Mouse (Mus musculus): ENCODE results near the gene Tbc1d8b. TPM values are rescaled to one million over a fixed set of nuclear protein-coding genes. Genes with fewer than 3 reads are reported as not detected.

The Tbc1d8b gene
- polyA plus RNA-seq, 1 experiment from 2014 or later: 2.9 TPM

DNA sequence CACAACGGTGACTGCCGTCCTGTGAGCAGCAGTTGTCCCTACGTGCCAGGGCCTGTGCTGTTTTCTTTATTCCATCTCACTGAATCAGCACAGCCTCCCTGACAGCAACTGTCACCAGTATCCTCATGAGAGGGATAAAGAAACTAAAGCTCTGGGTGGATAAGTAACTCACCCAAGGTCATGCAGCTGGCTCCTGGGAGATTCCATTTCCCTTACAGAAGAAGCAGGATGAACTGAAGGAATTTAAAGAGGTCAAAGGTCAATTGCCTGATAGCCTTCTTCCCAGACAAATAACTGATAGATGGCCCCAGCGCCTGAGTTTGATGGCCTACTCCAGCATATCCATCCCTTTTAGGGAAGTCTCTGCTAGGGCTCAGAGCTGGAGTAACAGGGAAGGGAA is 92.6 kb downstream of the Tbc1d8b start:
- no peak for ATAC-seq
- WGBS: 48% methylated on average over 4 of the region's 4 CpGs

GRCm38 (mm10) chrX:139778886-139779285 is 94.1 kb downstream of the Tbc1d8b start:
- ATAC-seq: no peak
- no peaks in the 10 kb centered on the region for H3K4me1 ChIP-seq (replicated peaks; ENCODE audit: control insufficient read depth, insufficient read depth, low read length)
- no peaks in the 10 kb centered on the region for H3K27me3 ChIP-seq (replicated peaks; ENCODE audit: control insufficient read depth, insufficient read depth, low read length)
- no peak overlapping the region for H3K27ac ChIP-seq (ENCODE audit: low read depth, low read length)
- H3K4me3 ChIP-seq (ENCODE audit: low read depth, low read length): no peak overlapping the region
- H3K4me2 ChIP-seq (replicated peaks; ENCODE audit: low read depth): no peak overlapping the region
- TF ChIP-seq CTCF (IDR thresholded peaks at IDR 0.05; ENCODE audit: low read depth): no peak
- no peaks in the 10 kb centered on the region for H3K9me3 ChIP-seq (ENCODE audit: control insufficient read depth)
- WGBS: 48% methylated on average over 1 of the region's 1 CpGs
- no peak overlapping the region for H3K9ac ChIP-seq (ENCODE audit: low read depth, low read length)
- H3K36me3 ChIP-seq (ENCODE audit: control insufficient read depth, insufficient read depth): no peaks in the 10 kb centered on the region

More for the DNA sequence above, 92.6 kb downstream of the Tbc1d8b start:
- Histone ChIP-seq H3K9ac (ENCODE audit: low read depth, low read length) (no peak overlapping the region), H3K4me1 (replicated peaks; ENCODE audit: control insufficient read depth, insufficient read depth, low read length) (no peaks in the 10 kb centered on the region), H3K9me3 (ENCODE audit: control insufficient read depth) (no peaks in the 10 kb centered on the region), H3K4me2 (replicated peaks; ENCODE audit: low read depth) (no peak overlapping the region), H3K27me3 (replicated peaks; ENCODE audit: control insufficient read depth, insufficient read depth, low read length) (no peaks in the 10 kb centered on the region), H3K27ac (ENCODE audit: low read depth, low read length) (no peak overlapping the region), H3K36me3 (ENCODE audit: control insufficient read depth, insufficient read depth) (no peaks in the 10 kb centered on the region), H3K4me3 (ENCODE audit: low read depth, low read length) (no peak overlapping the region)
- no peak for TF ChIP-seq CTCF (IDR thresholded peaks at IDR 0.05; ENCODE audit: low read depth)

GRCm38 (mm10) chrX:139779401-139779800 is 94.6 kb downstream of the Tbc1d8b start:
- ATAC-seq: no peak
- Histone ChIP-seq H3K4me2 (replicated peaks; ENCODE audit: low read depth) (no peak overlapping the region), H3K9ac (ENCODE audit: low read depth, low read length) (no peak overlapping the region), H3K4me1 (replicated peaks; ENCODE audit: control insufficient read depth, insufficient read depth, low read length) (no peaks in the 10 kb centered on the region), H3K27me3 (replicated peaks; ENCODE audit: control insufficient read depth, insufficient read depth, low read length) (no peaks in the 10 kb centered on the region), H3K36me3 (ENCODE audit: control insufficient read depth, insufficient read depth) (no peaks in the 10 kb centered on the region), H3K9me3 (ENCODE audit: control insufficient read depth) (no peaks in the 10 kb centered on the region), H3K27ac (ENCODE audit: low read depth, low read length) (no peak overlapping the region), H3K4me3 (ENCODE audit: low read depth, low read length) (no peak overlapping the region)
- 62% methylated on average over 5 of the region's 5 CpGs for WGBS
- TF ChIP-seq CTCF (IDR thresholded peaks at IDR 0.05; ENCODE audit: low read depth): no peak

DNA sequence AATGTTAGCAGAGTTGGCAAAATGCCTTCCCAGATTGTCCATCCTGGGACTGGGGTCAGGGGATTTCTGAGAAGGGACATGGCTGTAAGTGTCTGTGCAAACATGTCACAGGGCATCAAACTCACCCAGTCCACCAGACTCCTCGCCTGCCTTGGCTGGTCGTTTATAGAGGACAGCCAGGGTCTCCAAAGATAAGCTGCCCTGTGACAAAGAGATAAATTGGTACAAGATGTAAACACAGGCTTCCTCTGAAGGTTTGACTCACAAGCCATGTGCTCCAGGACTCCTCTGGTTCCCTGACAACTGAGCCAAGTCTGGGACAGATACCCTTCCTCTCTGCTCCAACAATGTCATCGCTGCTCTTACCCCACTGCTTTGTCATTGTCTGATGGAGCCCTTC is 96.2 kb downstream of the Tbc1d8b start:
- 50% methylated on average over 3 of the region's 3 CpGs for WGBS
- Histone ChIP-seq H3K27ac (ENCODE audit: low read depth, low read length) (no peak overlapping the region), H3K9me3 (ENCODE audit: control insufficient read depth) (no peaks in the 10 kb centered on the region), H3K4me3 (ENCODE audit: low read depth, low read length) (no peak overlapping the region), H3K27me3 (replicated peaks; ENCODE audit: control insufficient read depth, insufficient read depth, low read length) (no peaks in the 10 kb centered on the region), H3K9ac (ENCODE audit: low read depth, low read length) (no peak overlapping the region), H3K36me3 (ENCODE audit: control insufficient read depth, insufficient read depth) (no peaks in the 10 kb centered on the region), H3K4me2 (replicated peaks; ENCODE audit: low read depth) (no peak overlapping the region), H3K4me1 (replicated peaks; ENCODE audit: control insufficient read depth, insufficient read depth, low read length) (no peaks in the 10 kb centered on the region)
- TF ChIP-seq CTCF (IDR thresholded peaks at IDR 0.05; ENCODE audit: low read depth): no peak
- no peak for ATAC-seq

GRCm38 (mm10) chrX:139781563-139781962 is 96.8 kb downstream of the Tbc1d8b start:
- Histone ChIP-seq H3K4me3 (ENCODE audit: low read depth, low read length) (no peak overlapping the region), H3K9ac (ENCODE audit: low read depth, low read length) (no peak overlapping the region), H3K36me3 (ENCODE audit: control insufficient read depth, insufficient read depth) (no peaks in the 10 kb centered on the region), H3K4me1 (replicated peaks; ENCODE audit: control insufficient read depth, insufficient read depth, low read length) (no peaks in the 10 kb centered on the region), H3K9me3 (ENCODE audit: control insufficient read depth) (no peaks in the 10 kb centered on the region), H3K4me2 (replicated peaks; ENCODE audit: low read depth) (no peak overlapping the region), H3K27me3 (replicated peaks; ENCODE audit: control insufficient read depth, insufficient read depth, low read length) (no peaks in the 10 kb centered on the region), H3K27ac (ENCODE audit: low read depth, low read length) (no peak overlapping the region)
- peak; percentile 86 for ATAC-seq
- TF ChIP-seq CTCF (IDR thresholded peaks at IDR 0.05; ENCODE audit: low read depth): no peak
- 72% methylated on average over 4 of the region's 4 CpGs for WGBS

GRCm38 (mm10) chrX:139782278-139783044 is 97.7 kb downstream of the Tbc1d8b start, which contains the start of gene Ripply1:
TSS of gene Ripply1 (minus strand) at chrX:139782353.
- Histone ChIP-seq H3K27me3 (replicated peaks; ENCODE audit: control insufficient read depth, insufficient read depth, low read length) (no peaks in the 10 kb centered on the region), H3K9me3 (ENCODE audit: control insufficient read depth) (no peaks in the 10 kb centered on the region), H3K9ac (ENCODE audit: low read depth, low read length) (no peak within 1 kb of the TSS), H3K4me2 (replicated peaks; ENCODE audit: low read depth) (no peak within 1 kb of the TSS), H3K36me3 (ENCODE audit: control insufficient read depth, insufficient read depth) (no peaks in the 10 kb centered on the region), H3K27ac (ENCODE audit: low read depth, low read length) (no peak within 1 kb of the TSS), H3K4me3 (ENCODE audit: low read depth, low read length) (no peak within 1 kb of the TSS), H3K4me1 (replicated peaks; ENCODE audit: control insufficient read depth, insufficient read depth, low read length) (no peaks in the 10 kb centered on the region)
- WGBS: 72% methylated on average over 6 of the region's 6 CpGs
- ATAC-seq: no peak
- no peak for TF ChIP-seq CTCF (IDR thresholded peaks at IDR 0.05; ENCODE audit: low read depth)
